In genomic region chr11:83850586-83851272, GRCm38 (mm10) we compare ENCODE assay signal across 9 mouse cellular contexts. TPM values are rescaled to one million over a fixed set of nuclear protein-coding genes. Genes with fewer than 3 reads are reported as not detected.
DNase-seq lines count a peak whose midpoint lies in the region; ATAC-seq and TF ChIP-seq lines count a peak whose summit lies in the region.
"Had no signal": no experiment of that assay in that cellular context is flagged by ENCODE, and none has a peak within 500 bp of the region (broad histone marks: within the 10 kb centered on the region; RNA-seq: fewer than 3 reads in every experiment).

No protein-coding gene starts in this region.

- 1% methylated on average over 24 of the region's 24 CpGs for WGBS in midbrain, embryonic 12.5 days
- WGBS in midbrain, embryonic 15.5 days = 1% methylated on average over 24 of the region's 24 CpGs
- 3% methylated on average over 24 of the region's 24 CpGs for WGBS in liver, embryonic 15.5 days (ENCODE audit: insufficient replicate concordance)

- no peaks in the 10 kb centered on the region for H3K36me3 ChIP-seq in midbrain, embryonic 12.5 days
- H3K36me3 ChIP-seq in midbrain, embryonic 15.5 days (replicated peaks) = no peaks in the 10 kb centered on the region
- H3K36me3 ChIP-seq in liver, embryonic 15.5 days (replicated peaks) = no peaks in the 10 kb centered on the region

- no peak for ATAC-seq in midbrain, embryonic 12.5 days (ENCODE audit: low FRiP score, low read depth)
- ATAC-seq in midbrain, embryonic 15.5 days (replicated peaks) = no peak
- 0 out of 2 replicates have a peak, but pooled peaks have one; percentile 26 for ATAC-seq in liver, embryonic 15.5 days (ENCODE audit: insufficient read depth)
- ATAC-seq in granulocyte monocyte progenitor cell, adult 5-6 weeks (replicated peaks; ENCODE audit: poor library complexity, severe bottlenecking) = no peak

- peak overlapping the region; percentile 12; the same call in 1 of the 2 replicates for H3K4me2 ChIP-seq in midbrain, embryonic 12.5 days (replicated peaks)
- H3K4me2 ChIP-seq in midbrain, embryonic 15.5 days = no peak overlapping the region
- peak overlapping the region; percentile 53 for H3K4me2 ChIP-seq in liver, embryonic 15.5 days

- peaks cover 30% of the 10 kb centered on the region for H3K4me1 ChIP-seq in midbrain, embryonic 12.5 days
- H3K4me1 ChIP-seq in midbrain, embryonic 15.5 days = peaks cover 31% of the 10 kb centered on the region
- H3K4me1 ChIP-seq in liver, embryonic 15.5 days (replicated peaks) = no peaks in the 10 kb centered on the region

- no peaks in the 10 kb centered on the region for H3K9me3 ChIP-seq in midbrain, embryonic 12.5 days
- H3K9me3 ChIP-seq in midbrain, embryonic 15.5 days = no peaks in the 10 kb centered on the region
- H3K9me3 ChIP-seq in liver, embryonic 15.5 days (replicated peaks) = no peaks in the 10 kb centered on the region

- no peak for TF ChIP-seq CTCF in layer of hippocampus, adult 2 months (conservative IDR thresholded peaks at IDR 0.05)

- no peak overlapping the region for H3K27ac ChIP-seq in midbrain, embryonic 12.5 days (replicated peaks)
- H3K27ac ChIP-seq in midbrain, embryonic 15.5 days = no peak overlapping the region
- H3K27ac ChIP-seq in liver, embryonic 15.5 days (replicated peaks) = peak overlapping the region; percentile 57
- H3K27ac ChIP-seq in layer of hippocampus, adult 2 months = no peak overlapping the region

- DNase-seq in kidney, adult 11 months = peak; percentile 87
- peak; percentile 36 for DNase-seq in testis, postnatal 14 days (ENCODE audit: low spot score)
- no peak for DNase-seq in layer of hippocampus, adult 2 months (ENCODE audit: low spot score in 2 of 2)
- no peak for DNase-seq in right cerebral cortex, postnatal 4 days
- DNase-seq: gastrocnemius, postnatal 36 days had no signal

- H3K27me3 ChIP-seq in midbrain, embryonic 12.5 days = peaks cover 77% of the 10 kb centered on the region
- H3K27me3 ChIP-seq in midbrain, embryonic 15.5 days (replicated peaks) = peaks cover 67% of the 10 kb centered on the region
- H3K27me3 ChIP-seq in liver, embryonic 15.5 days = peaks cover 81% of the 10 kb centered on the region

- no peak overlapping the region for H3K9ac ChIP-seq in midbrain, embryonic 12.5 days (replicated peaks)
- no peak overlapping the region for H3K9ac ChIP-seq in midbrain, embryonic 15.5 days
- H3K9ac ChIP-seq in liver, embryonic 15.5 days = peak overlapping the region; percentile 35; the same call in 1 of the 2 replicates

- peak overlapping the region; percentile 1; the same call in 1 of the 2 replicates for H3K4me3 ChIP-seq in midbrain, embryonic 12.5 days
- H3K4me3 ChIP-seq in midbrain, embryonic 15.5 days = no peak overlapping the region
- peak overlapping the region; percentile 46 for H3K4me3 ChIP-seq in liver, embryonic 15.5 days (replicated peaks)
- H3K4me3 ChIP-seq in layer of hippocampus, adult 2 months = no peak overlapping the region

RNA-seq across cellular contexts. Expression of gene Hnf1b, which starts 0.9 kb away (rescaled TPM):
- polyA plus RNA-seq in midbrain, embryonic 12.5 days (2016; fragmentation: Nextera tagmentation; extraction: Ambion mirVana) = not detected in 2 replicates
- 0.15 TPM in 1 of 2 replicates, not detected in the other for polyA plus RNA-seq in midbrain, embryonic 15.5 days (2015; fragmentation: Nextera tagmentation; extraction: Ambion mirVana)
- 3.1 and 4.8 TPM in 2 replicates for polyA plus RNA-seq in liver, embryonic 15.5 days (2015; fragmentation: Nextera tagmentation; extraction: Ambion mirVana)
- total RNA-seq in granulocyte monocyte progenitor cell, adult 5-6 weeks (2014; fragmentation: Nextera tagmentation) = not detected in 2 replicates
- not detected in 2 replicates for total RNA-seq in granulocyte monocyte progenitor cell, adult 5-6 weeks (2017)
- total RNA-seq in layer of hippocampus, adult 2 months (2021) = under 1 TPM; 0.15 to 0.22 TPM
- total RNA-seq: gastrocnemius, postnatal 36 days had no signal

Comparison
In these comparisons a context has a peak if more than half of its experiments do, and no peak if none do; other contexts are left out.
1. H3K4me3 ChIP-seq: peak in midbrain, embryonic 12.5 days (single experiment) and liver, embryonic 15.5 days (single experiment); none in midbrain, embryonic 15.5 days (single experiment) and layer of hippocampus, adult 2 months (single experiment).
2. DNase-seq: peak in kidney, adult 11 months (single experiment) and testis, postnatal 14 days (single experiment); none in layer of hippocampus, adult 2 months (0 of 2) and right cerebral cortex, postnatal 4 days (single experiment).